Mouse (Mus musculus) kidney, adult 11 months (tissue): Measurements from ENCODE around the gene Cxcl12.

ENCODE experiments used
- DNase-seq: peaks from one replicate; pipeline ENCODE4 v3.0.0; 2022

Gene Cxcl12

DNA sequence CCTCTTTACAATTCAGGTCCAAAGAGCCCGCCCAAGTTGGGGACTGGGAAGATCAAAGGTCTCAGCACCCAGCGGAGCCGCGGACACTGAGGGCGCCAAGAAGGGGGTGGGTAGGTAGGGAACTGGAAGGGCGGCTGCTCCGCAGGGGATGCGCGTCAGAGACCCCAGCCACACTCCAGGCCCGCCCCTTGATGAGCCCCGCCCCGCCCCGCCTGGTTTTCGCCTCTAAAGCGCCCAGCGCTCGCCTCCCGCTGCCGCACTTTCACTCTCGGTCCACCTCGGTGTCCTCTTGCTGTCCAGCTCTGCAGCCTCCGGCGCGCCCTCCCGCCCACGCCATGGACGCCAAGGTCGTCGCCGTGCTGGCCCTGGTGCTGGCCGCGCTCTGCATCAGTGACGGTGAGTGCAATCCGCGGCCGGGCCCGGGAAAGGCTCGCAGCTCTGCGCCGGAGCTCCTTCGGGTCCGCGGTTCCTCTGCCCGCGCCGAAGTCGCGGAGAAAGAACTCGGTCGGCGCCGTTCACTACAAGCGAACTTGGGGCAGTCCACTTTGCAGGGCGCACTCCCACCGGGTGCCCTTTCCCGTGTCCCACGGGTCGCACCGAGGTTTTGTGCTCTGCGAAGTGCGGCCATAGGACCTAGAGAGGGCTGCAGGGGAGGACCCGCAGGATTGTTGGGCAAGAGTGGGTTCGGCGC is at the start of gene Cxcl12:
Gene Cxcl12, plus strand, starts transcription at position 215 of the 691 bp plus-strand sequence.
- peak; percentile 70 for DNase-seq

DNA sequence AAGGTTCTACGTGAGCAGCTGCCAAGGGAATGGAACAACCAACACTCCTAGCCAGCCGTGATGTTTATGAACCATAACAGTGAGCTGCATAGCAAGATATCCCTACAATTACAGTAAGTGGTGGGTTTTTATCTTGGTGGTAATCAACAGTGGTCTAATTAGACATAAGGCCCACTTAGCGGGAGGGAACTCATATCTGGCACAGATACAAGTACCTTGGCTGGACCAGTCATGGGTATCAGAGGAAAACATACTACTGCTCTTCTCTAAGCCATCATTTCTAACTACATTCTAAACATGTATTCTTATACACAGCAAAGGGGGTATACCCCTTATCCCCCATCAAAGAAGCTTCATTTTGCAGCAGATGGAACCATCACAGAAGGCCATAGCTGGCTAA is 46.3 kb upstream of the Cxcl12 start:
- DNase-seq = no peak

- DNase-seq = no peak
Observed at GRCm38 (mm10) chr6:117126356-117126755, 42.0 kb upstream of the Cxcl12 start.

- DNase-seq = no peak
Observed at GRCm38 (mm10) chr6:117129443-117129842, 38.9 kb upstream of the Cxcl12 start.

- DNase-seq = no peak
Observed at GRCm38 (mm10) chr6:117130680-117131111, 37.6 kb upstream of the Cxcl12 start.

DNA sequence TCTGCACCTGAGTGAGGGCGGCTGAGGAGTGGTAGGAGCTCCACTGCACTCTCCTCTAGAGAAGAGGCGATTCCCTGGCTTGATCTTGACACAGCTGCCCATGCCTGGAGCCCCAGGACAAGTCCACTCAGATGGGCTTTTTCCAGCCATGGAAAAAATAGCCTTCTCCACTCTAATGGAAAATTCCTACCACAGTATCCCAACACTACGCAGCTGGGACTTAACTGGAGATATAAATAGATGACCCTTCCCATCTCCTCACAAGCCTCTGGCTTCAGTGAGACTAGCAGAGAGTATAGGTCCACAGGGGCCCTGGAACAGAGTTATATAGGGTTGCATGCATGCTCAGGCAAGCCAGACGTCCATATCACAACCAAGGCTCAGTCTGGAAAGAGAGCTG is 33.8 kb upstream of the Cxcl12 start:
- no peak for DNase-seq

- no peak for DNase-seq
Observed at GRCm38 (mm10) chr6:117137735-117138134, 30.6 kb upstream of the Cxcl12 start.

- no peak for DNase-seq
Observed at GRCm38 (mm10) chr6:117140907-117141306, 27.4 kb upstream of the Cxcl12 start.

DNA sequence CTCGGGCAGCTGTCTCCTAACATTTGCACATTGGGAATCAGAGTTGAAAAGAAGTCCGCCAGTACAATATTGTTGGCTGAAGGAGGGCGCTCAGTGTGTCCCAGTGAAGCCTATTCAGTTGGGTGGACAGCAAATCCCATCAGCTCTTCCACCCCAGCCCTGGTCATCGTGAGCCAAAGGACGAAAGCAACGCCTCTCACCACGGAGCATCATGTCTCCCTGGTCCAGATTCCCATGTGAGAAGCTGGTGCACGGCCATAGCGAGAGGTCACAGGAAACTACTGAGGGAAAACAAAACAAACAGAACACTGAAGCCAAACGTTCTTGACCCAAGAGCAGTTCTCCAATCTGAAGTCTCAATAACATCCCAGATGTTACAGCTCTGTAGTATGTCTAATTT is 21.4 kb upstream of the Cxcl12 start:
- no peak for DNase-seq

- DNase-seq = no peak
Observed at GRCm38 (mm10) chr6:117151484-117152149, 16.7 kb upstream of the Cxcl12 start.

DNA sequence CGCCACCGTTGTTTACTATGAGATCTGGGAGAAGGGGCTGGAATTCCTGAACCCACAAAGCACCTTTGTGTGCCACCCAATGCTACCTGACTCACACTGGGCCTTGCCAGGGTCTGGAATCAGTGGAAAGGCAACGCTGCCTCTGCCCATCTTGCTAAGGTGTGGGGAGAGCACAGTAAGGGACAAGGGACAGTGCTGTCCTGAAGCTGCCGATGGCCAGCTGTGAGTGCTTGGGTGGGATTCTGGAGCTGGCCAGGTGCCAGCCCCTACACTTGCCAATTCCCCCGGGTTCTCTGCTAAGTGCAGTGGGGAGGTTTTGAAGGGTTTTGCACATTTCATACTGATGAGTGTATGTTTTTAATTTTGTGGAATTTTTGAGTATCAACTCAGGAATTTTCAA is 15.3 kb upstream of the Cxcl12 start:
- no peak for DNase-seq

GRCm38 (mm10) chr6:117156846-117157245 is 11.5 kb upstream of the Cxcl12 start:
- DNase-seq = no peak

DNA sequence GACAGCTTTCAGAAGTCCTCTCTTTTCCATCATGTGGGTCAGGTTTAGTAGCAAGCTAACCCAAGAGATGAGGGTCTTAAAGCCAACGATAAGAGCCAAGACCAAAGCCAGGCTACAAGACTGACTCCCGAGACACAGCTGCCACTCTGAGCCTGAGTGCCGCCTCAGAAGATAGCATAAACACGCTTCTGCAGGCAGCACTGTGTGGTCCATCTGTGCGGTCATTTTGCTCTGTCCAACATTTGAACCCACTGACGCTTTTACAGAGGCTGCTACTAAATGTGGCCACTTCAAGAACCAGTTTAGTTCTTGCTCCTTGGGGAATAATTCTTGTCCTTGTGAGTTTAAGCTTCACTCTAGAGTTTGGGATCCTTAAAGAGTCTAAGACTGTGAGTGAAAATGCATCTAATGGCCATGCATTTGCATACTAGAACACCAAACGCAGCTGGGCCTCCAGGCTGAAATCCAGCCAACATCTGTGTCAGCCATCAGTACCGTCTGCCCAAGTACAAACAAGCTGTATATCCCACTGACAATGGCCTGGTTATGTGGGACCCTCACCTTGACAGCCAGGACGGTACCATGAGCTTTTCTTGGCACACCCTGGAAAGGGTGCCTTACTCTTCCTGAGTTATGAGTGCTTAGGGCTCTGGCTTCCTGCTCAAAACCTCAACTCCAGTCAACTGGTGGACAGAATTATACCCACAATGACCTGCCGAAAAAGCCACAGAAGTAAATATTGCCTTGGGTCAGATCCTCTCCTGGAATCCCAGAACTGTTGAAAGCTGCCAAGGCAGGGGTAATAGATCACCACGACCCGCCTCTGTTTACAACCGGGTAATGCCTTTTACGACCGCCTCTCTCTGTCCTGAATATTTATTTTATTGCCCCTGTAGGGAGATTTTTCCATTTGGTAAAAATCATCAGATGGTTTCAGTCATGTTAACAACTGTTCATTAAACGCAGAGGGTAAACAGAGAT is 8.3 kb upstream of the Cxcl12 start:
- DNase-seq = no peak

DNA sequence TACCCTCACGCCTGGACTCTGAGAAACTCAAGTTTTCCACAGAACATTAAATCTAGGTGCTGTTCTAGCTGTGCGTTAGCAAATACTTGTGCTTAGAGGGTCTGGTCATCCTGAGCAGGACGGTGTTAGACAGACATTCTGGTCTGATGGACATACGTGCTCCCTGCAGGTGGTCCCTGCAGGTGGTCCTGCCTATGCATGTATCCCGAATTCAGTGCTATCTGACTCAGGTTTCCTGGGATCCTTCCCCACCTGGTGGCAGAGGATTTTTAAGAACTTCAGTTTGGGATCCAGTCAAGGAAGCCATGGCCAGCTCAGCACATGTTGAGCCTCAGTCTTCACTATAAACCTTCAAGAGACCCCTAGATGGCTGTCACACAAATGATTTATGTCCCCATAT is 4.8 kb upstream of the Cxcl12 start:
- no peak for DNase-seq

- DNase-seq = peak; percentile 88
Observed at GRCm38 (mm10) chr6:117166581-117167425, 1.5 kb upstream of the Cxcl12 start.

GRCm38 (mm10) chr6:117167426-117167730 is 957 bp upstream of the Cxcl12 start:
- DNase-seq = no peak

GRCm38 (mm10) chr6:117169051-117169909 is 945 bp downstream of the Cxcl12 start:
- no peak for DNase-seq

DNA sequence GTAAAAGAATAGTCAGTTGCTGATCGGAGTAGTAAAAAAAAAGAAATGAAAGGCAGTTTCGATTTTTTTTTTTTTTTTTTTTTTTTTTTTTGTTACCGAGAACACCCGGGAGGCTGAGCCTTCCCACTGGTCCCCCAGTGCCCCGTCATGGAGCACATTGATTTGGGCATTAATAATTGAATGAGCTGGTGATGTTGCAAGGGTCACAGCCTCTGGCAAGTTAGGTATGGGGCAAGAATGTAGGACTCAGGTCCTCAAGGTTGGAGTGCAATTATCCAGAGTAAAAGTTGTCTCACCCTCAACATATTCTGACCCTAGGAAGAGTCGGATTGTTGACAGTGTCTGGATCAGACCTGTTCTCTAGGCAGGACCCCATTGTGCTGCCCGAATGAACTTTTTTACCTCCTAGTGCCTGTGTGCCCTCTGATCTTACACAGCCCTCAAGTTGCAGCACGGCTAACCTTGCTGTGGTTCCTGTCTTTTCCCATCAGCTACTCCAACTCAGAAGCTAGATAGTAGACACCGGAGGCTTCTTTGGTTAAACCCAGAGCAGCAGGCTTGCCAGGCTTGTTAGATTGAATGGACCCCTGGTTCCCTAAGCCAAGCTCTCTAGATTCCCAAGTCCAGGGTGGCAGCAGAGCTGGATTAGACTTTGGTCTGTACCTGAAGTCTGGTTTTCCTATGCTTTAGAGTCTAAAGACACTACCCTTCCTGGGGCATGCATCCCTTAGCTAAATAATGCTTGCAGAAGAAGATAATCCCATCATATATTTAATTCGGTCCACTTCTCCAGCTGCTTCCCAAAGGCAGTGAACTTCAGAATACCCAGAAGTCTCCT is 1.8 kb downstream of the Cxcl12 start:
- DNase-seq = peak; percentile 44

- no peak for DNase-seq
Observed at GRCm38 (mm10) chr6:117172358-117172757, 4.0 kb downstream of the Cxcl12 start.

DNA sequence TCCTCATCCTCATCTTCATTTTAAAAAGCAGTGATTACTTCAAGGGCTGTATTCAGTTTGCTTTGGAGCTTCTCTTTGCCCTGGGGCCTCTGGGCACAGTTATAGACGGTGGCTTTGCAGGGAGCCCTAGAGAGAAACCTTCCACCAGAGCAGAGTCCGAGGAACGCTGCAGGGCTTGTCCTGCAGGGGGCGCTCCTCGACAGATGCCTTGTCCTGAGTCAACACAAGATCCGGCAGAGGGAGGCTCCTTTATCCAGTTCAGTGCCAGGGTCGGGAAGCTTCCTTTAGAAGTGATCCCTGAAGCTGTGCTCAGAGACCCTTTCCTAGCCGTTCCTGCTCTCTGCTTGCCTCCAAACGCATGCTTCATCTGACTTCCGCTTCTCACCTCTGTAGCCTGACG is 5.5 kb downstream of the Cxcl12 start:
- DNase-seq = peak; percentile 63
